Mouse (Mus musculus) spleen, embryonic (tissue): ENCODE results near the gene Wdr66.

Experiments
- CTCF ChIA-PET: fragments of 350-600 bp; sonication (Branson Sonifier 250); formaldehyde crosslinking; loops from one replicate; lab custom pipeline; 2022; lab: Charles Lee

Gene Wdr66

DNA sequence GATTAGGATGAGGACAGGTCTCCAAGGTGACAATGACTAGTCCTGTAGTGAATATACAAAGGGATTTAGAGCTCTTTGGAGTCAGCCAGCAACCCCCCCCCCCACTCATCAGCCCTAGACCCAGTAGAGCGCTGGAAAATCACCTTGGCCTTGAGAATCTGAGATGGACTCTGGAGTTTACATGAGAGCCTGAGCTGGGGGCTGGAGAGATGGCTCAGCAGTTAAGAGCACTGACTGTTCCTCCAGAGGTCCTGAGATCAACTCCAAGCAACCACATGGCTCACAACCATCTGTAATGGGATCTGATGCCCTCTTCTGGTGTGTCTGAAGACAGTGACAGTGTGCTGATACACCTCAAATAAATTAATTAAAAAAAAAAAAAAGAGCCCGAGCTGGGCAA, 96.1 kb downstream of the Wdr66 start:
- CTCF ChIA-PET = interaction anchor here (0.6 to 0.8 kb wide), 4 partner anchors 29 to 173 kb away, joined by 3 to 14 read pairs (median 4); no protein-coding TSS in a partner anchor

DNA sequence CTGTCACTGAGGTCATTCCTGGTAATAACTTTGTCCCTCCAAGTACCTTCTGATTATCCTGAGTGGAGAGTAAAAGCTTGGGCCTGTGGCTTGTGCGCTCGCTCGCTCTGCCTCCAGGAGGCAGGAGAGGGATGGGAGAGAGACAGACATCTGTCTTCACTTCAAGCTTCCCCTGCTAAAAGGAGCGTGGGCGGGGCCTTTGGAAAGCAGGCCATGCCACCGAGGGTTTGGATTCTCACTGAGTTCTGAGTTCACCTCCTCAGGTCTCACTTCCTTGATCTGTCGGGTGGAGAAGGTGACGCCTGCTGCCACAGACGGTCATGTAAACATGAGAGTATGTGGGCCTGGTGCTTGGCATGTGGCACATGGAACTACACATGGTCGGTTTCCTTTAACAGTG, 98.5 kb downstream of the Wdr66 start:
- CTCF ChIA-PET = no interaction called here

DNA sequence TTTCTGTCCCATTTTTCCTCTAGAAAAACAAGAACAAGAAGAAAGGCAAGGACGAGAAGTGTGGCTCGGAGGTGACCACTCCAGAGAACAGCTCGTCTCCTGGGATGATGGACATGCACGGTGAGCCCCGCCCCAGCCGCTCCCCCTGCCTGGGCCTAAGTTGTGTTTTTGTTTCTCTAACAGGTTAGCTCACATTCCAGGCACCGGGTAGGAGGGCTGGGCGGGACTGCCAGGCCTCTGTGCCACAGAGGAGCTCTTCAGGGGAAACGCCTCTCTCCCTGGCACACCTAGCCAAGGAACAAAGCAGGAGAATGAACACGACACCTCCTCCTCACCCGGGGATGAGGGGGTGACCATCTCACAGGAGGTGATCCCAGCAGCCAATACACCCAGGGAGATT, 104.0 kb downstream of the Wdr66 start:
- CTCF ChIA-PET = no interaction called here

DNA sequence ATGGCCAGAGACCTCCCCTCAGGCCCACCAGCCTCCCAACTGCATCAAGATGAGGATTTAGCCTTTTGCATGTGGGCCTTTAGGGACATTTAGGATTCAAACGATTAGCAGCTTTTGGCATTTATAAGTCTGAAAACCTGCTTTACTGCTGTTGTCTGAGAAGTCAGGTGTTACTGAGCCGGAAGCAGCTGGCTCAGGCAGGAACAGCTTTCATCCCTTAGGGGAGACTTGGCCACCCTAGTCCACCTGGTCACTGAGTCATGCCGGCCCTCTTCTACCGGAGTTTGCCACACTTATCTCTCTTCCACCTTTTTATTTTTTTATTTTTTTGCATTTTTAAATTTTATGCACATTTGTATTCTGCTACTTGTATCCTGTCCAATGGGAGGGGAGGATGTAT, 105.4 kb downstream of the Wdr66 start:
- CTCF ChIA-PET = no interaction called here

DNA sequence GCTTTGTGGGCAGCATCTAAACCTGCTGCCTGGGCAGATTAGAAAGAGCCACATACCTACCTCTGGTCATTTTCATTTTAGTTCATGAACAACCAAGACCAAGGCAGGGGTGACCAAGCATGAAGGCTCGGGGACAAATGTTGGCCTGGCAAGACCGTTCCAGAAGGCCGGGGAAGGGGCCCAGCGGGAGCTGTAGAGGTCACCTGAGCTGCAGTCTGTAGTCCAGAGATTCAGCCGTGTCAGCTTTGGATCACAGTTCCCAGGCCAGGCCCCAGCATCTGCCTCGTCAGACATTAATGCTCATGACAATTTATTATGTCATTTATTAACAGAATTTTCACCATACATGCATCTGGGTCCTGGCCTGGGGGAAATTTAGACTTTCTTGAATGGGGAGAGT, 107.5 kb downstream of the Wdr66 start:
- CTCF ChIA-PET = interaction anchor here (0.6 kb wide), 1 partner anchor 290 kb away, joined by 8 read pairs; no protein-coding TSS in a partner anchor

DNA sequence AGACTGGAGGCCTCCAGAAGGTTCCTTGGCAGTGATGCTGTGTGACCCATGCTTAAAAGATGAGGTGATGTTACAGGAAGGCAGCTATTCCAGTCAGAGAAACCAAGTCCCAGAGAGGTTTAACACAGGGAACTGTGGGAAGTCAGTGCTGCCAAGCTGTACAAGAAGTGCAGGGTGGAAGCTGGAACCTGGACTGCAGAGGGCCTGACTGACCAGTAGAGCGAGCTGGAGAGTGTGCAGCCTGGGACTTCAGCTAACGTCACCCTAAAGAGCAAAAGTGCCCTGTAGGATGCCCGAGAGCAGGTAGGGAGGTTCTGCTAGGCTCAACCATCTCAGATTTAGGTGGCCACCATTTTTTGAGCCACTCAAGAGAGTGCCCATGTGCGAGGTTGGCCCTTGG, 111.0 kb downstream of the Wdr66 start:
- CTCF ChIA-PET = no interaction called here

DNA sequence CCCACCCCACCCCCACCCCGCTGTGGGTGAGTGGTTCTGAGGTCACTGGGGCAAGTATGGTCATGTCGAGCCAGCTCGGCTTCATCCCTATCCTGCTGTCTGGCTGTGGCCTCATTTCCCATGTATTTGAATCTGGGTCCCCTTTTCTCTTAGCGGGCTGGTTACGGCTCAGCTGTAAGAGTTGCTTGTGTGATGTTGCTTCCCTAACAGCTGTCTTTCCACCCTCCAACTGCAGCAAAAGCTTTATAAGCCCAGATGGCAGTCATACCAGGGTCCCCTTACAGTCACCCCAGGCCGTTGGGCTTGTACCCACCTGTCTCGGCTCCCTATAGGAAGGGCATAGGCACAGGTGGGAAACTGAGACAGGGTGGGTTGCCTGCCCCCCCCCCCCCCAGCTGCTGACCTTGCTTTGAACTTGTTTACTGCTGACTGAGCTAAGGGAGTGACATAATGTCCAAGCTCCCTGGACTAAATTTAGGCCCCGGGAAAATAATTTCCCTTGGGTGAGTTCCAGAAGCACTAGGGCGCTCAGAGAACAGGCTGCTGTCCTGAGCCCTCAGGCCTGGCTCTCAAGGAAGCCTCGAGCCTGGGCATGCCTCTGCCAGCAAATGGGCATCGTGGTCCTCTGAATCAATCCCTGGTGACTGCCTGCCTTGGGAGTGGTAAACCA, 112.5 kb downstream of the Wdr66 start:
- CTCF ChIA-PET = interaction anchor here (0.7 kb wide), 1 partner anchor 828 kb away, joined by 6 read pairs; no protein-coding TSS in a partner anchor

DNA sequence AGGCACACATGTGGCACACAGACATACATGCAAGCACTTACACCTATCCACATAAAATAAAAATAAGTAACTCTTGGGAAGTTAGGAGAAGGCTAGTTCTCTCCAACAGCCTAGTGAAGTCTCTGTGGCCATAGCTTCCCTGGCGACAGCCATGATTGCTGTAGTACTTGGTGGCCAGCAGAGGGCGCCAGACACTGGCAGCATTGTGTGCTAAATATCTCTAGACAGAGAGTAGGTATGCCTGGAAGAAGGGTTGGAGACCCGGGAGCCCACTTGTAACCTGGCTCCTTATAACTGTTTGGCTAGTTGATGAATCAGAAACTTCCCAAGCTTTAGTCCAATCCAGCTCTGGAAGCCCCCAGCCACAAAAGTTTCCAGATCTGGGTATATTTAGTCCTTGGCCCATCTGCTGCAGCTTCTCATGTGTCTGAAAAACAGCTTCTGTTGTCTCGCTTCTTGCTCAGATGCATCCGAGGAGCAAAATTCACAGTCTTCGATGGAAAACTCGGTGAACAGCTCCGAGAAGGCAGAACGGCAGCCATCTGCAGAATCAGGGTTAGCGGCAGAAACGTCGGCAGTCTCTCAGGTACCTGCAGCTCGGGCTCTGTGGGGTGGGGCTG, 117.1 kb downstream of the Wdr66 start:
- CTCF ChIA-PET = interaction anchor here (0.6 to 1.3 kb wide), 3 partner anchors 68 to 370 kb away, joined by 4 to 8 read pairs (median 4); no protein-coding TSS in a partner anchor

DNA sequence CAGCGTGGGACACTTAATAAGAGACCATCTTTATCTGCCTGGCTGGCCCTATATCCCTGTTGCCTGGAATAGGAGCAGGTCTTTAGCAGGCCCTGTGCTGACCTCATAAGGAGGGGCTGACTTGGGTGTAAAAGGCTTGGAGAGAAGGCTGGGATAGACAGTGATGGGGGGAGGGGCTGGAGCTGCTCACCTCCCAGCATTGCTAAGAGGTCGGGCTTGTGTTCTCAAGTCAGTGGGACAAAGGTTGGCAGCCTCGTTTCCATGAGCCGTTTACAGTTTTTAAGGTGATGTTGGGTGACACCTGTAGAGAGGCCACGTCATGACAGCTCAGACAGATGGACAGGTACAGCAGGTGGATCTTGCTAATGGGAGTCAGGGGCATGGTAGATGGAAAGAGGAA, 118.1 kb downstream of the Wdr66 start:
- CTCF ChIA-PET = no interaction called here

DNA sequence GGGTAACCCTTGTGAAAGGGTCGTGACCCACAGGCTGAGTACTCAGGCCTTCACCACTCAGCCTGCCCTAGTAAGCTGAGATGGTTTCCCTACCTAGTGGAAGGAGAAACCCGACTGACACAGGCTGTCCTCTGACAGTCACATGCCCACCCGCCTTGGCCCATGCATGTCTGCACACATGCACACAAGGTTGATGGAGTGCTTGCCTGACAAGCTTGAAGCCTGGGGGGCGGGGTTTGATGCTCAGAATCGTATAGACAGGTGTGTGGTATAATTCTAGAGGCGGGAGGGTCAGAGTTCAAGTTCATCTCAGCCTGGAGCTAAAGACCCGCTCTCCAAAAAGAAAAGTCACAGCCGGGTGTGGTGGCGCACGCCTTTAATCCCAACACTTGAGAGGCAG, 123.4 kb downstream of the Wdr66 start:
- CTCF ChIA-PET = interaction anchor here (0.6 to 1.2 kb wide), 2 partner anchors 21 to 785 kb away, joined by 3 to 6 read pairs; no protein-coding TSS in a partner anchor

DNA sequence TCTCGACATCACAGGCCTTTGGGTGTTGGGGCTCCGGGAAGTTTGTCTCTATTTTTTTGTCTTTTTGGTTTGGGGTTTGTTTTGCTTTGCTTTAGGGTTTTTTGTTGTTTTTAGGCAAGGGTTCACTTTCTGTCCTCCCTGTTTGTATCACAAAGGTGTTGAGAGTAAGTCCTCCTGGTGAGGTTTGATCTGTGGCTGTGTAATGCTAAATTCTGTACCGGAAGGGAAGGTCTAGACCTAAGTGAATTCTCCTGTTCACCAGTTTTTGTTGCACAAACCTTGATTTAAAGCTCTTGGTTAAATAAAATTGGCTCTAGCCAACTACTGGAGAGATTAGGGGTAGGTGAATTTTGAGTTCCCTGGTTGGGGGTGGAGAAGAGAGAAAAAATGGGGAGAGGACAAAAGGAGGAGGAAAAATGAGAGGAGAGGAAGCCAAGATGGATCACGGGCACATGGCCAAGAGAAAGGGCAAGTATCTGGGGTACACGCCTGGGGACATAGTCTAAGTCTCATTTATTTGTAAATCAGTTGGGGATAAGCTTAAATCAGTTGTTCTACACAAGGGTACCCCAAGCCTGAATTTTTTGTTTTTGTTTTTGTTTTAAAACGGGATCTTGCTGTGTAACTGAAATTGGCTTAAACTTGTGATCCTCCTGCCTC, 124.0 kb downstream of the Wdr66 start:
- CTCF ChIA-PET = interaction anchor here (0.6 to 1.2 kb wide), 3 partner anchors 20 to 785 kb away, joined by 3 to 10 read pairs (median 6); no protein-coding TSS in a partner anchor

DNA sequence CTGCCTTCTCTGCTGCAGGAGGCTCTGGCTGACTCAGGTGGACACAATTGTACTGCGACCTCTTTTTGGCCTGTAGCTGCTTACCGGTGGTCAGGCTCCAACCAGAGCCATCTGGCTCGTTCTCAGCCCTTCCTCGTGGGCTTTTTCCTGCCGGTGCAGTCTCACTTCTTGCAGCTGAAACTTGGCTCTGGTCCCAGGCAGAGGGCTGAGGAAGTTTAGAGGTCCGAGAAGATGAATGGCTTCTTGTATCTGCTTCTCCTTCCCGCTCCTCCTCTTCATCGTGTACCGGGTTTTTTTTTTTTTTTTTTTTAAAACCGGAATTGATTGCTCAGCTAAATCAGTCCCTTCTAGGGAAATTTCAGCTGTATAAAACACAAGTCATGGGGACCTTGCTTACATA, 124.7 kb downstream of the Wdr66 start:
- CTCF ChIA-PET = interaction anchor here (0.9 to 2.8 kb wide), 6 partner anchors 20 to 124 kb away, joined by 3 to 20 read pairs (median 4); no protein-coding TSS in a partner anchor
